Mouse (Mus musculus) liver, postnatal 0 days (tissue): ENCODE results near the gene Hipk2.

Experiments used
- CTCF ChIP-seq: sonication (generic); IDR thresholded peaks from 2 replicates; pipeline ENCODE4 v1.5.1; 2016; ENCODE audit warnings: antibody characterized with exemption, low read depth
- EP300 ChIP-seq: IDR thresholded peaks from 2 replicates; pipeline ENCODE4 v1.6.1; 2016; ENCODE audit warnings: antibody characterized with exemption, low read depth, mild to moderate bottlenecking

GRCm38 (mm10) chr6:38721361-38721760 is 154.6 kb downstream of the Hipk2 start:
- TF ChIP-seq CTCF (no peak), EP300 (no peak)
